Mouse (Mus musculus) forebrain, embryonic 16.5 days (tissue): ENCODE results near the gene Foxm1. TPM values are rescaled to one million over a fixed set of nuclear protein-coding genes. Genes with fewer than 3 reads are reported as not detected.

ENCODE experiments used
- ATAC-seq: fragments of 200-750 bp; cut with Nextera tagmentation; 2 replicates; pipeline ENCODE4 v1.8.0; 2017; ENCODE audit warnings: mild to moderate bottlenecking, moderate library complexity
- H3K27ac ChIP-seq: fragments of 300-500 bp; sonication (generic); 2 replicates; pipeline ENCODE4 v1.5.1; 2014; ENCODE audit warnings: low read length, control low read depth
- H3K27me3 ChIP-seq: fragments of 300-500 bp; sonication (generic); replicated peaks from 2 replicates; pipeline ENCODE4 v1.6.1; 2014; ENCODE audit warnings: low read length; ENCODE audit not compliant: control insufficient read depth, insufficient read depth
- H3K36me3 ChIP-seq: fragments of 300-500 bp; sonication (generic); 2 replicates; pipeline ENCODE4 v1.6.1; 2014; ENCODE audit not compliant: control insufficient read depth, insufficient read depth
- H3K4me1 ChIP-seq: fragments of 300-500 bp; sonication (generic); replicated peaks from 2 replicates; pipeline ENCODE4 v1.6.1; 2014; ENCODE audit warnings: low read length; ENCODE audit not compliant: control insufficient read depth, insufficient read depth
- H3K4me2 ChIP-seq: fragments of 300-500 bp; sonication (generic); 2 replicates; pipeline ENCODE4 v1.6.1; 2014; ENCODE audit warnings: mild to moderate bottlenecking, low read length, control low read depth
- H3K4me3 ChIP-seq: fragments of 300-500 bp; sonication (generic); replicated peaks from 2 replicates; pipeline ENCODE4 v1.5.1; 2014; ENCODE audit warnings: mild to moderate bottlenecking, low read length, control low read depth
- H3K9ac ChIP-seq: fragments of 300-500 bp; sonication (generic); replicated peaks from 2 replicates; pipeline ENCODE4 v1.6.1; 2014; ENCODE audit warnings: low read depth, low read length, control low read depth
- H3K9me3 ChIP-seq: fragments of 300-500 bp; sonication (generic); 2 replicates; pipeline ENCODE4 v1.6.1; 2016; ENCODE audit warnings: low read length; ENCODE audit not compliant: control insufficient read depth
- whole genome bisulfite sequencing: fragments of 180-500 bp; shearing (Covaris S2); extraction: QIAGEN DNeasy Blood & Tissue Kit; methylation state at CpG from one replicate; pipeline ENCODE4 v1.1.7; 2014; 5-methylcytosine and 5-hydroxymethylcytosine counted together
- polyA plus RNA-seq: library from polyadenylated mRNA; unstranded; fragments of >200 nt; fragmentation: Nextera tagmentation; extraction: Ambion mirVana; gene quantifications from 2 replicates; pipeline ENCODE4 v1.2.1, GENCODE M21; 2015

Gene Foxm1
- polyA plus RNA-seq, 1 experiment from 2014 or later: 19.9 TPM

DNA sequence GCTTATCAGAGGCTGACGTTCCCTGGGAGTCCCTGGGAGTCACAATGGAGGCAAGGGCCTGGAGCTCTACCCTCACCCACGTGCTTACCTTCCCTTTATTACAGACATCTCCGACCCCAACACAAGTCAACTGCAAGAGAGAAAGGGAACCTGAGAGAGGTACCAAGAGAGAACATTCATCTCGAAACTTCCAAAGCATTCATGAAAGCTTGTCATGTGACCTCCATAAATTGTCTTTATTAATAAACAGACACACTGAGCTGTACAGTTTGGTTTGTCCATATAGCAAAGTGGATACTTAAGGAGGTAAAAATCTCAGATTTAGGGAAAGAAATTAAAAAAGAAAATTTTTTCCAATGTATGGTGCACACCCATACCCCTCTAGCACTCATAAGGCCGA, 53.4 kb downstream of the Foxm1 start:
- no peaks in the 10 kb centered on the region for H3K4me1 ChIP-seq
- no peak for ATAC-seq
- peaks cover 8% of the 10 kb centered on the region; the same call in 1 of the 2 replicates for H3K36me3 ChIP-seq
- H3K27ac ChIP-seq: no peak overlapping the region
- no peaks in the 10 kb centered on the region for H3K27me3 ChIP-seq
- no peak overlapping the region for H3K4me3 ChIP-seq
- WGBS: 90% methylated on average over 5 of the region's 5 CpGs
- no peak overlapping the region for H3K9ac ChIP-seq
- H3K9me3 ChIP-seq: no peaks in the 10 kb centered on the region
- H3K4me2 ChIP-seq: no peak overlapping the region

GRCm38 (mm10) chr6:128418076-128418475, 55.3 kb downstream of the Foxm1 start:
- Histone ChIP-seq H3K4me1 (no peaks in the 10 kb centered on the region), H3K4me3 (no peak overlapping the region), H3K27ac (no peak overlapping the region), H3K9me3 (no peaks in the 10 kb centered on the region), H3K4me2 (no peak overlapping the region), H3K9ac (no peak overlapping the region), H3K27me3 (no peaks in the 10 kb centered on the region), H3K36me3 (no peaks in the 10 kb centered on the region)
- no peak for ATAC-seq
- whole genome bisulfite sequencing: 87% methylated on average over 1 of the region's 1 CpGs

- WGBS: 96% methylated on average over 2 of the region's 2 CpGs
- no peak overlapping the region for H3K4me3 ChIP-seq
- H3K4me1 ChIP-seq: peaks cover 7% of the 10 kb centered on the region
- ATAC-seq: no peak
- no peaks in the 10 kb centered on the region for H3K9me3 ChIP-seq
- H3K4me2 ChIP-seq: no peak overlapping the region
- H3K27ac ChIP-seq: no peak overlapping the region
- H3K9ac ChIP-seq: no peak overlapping the region
- no peaks in the 10 kb centered on the region for H3K27me3 ChIP-seq
- H3K36me3 ChIP-seq: no peaks in the 10 kb centered on the region
Measured at GRCm38 (mm10) chr6:128421036-128421435, 58.3 kb downstream of the Foxm1 start.

DNA sequence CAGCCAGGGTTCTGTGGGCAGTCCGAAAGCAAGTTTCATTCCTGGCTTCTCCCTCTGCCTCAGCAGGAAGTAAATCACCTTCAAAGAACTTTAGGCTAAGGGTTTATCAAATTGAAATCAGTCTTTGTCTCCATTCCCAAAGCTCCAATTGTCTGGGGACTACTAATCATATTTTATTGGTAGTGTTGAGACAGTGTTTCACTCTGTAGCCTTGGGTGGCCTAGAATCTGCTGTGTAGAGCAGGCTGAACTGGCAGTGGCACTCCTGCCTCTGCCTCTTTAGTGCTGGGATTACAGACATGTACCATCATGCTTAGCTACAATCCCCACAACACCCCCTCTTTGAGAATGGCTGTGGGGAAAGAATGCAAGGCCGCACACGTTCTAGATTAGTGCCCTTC, 58.7 kb downstream of the Foxm1 start:
- H3K4me3 ChIP-seq: no peak overlapping the region
- no peaks in the 10 kb centered on the region for H3K27me3 ChIP-seq
- no peaks in the 10 kb centered on the region for H3K9me3 ChIP-seq
- H3K4me2 ChIP-seq: no peak overlapping the region
- no peak overlapping the region for H3K27ac ChIP-seq
- no peaks in the 10 kb centered on the region for H3K36me3 ChIP-seq
- H3K4me1 ChIP-seq: peaks cover 7% of the 10 kb centered on the region
- 92% methylated on average over 3 of the region's 3 CpGs for WGBS
- ATAC-seq: no peak
- no peak overlapping the region for H3K9ac ChIP-seq

DNA sequence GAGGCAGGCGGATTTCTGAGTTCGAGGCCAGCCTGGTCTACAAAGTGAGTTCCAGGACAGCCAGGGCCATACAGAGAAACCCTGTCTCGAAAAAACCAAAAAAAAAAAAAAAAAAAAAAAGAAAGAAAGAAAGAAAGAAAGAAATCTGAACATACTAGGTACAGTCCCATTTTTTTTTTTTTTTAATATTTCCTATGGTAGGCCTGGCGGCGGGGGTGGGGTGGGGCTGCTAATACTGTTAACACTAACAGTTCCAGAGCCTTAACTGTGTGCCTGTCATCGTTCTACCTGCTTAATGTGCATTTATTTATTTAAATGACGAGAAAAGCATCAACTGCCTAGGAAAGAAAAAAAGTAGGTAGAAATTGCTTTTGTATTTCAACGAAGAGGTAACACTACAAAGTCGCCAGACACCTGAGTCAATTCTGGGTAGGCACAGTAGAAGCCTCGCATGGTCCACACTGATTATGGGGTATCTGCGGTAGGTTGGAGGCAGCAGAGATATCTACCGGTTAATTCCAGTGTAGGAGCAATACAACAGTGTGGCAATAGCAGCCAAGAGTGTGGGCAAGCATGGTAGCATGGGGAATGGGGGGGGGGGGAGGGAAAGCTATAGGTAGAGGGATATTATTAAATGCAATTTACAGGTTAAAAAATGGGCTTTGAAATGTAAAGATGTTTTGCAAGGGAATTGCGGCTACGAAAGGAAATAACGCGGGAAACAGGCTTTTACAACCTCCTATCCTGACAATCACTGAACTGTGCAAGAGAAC, 60.9 kb downstream of the Foxm1 start:
- Histone ChIP-seq H3K27ac (peak overlapping the region; percentile 98), H3K9ac (peak overlapping the region; percentile 81), H3K4me3 (peak overlapping the region; percentile 78), H3K4me1 (peaks cover 7% of the 10 kb centered on the region), H3K9me3 (no peaks in the 10 kb centered on the region), H3K4me2 (peak overlapping the region; percentile 64), H3K27me3 (no peaks in the 10 kb centered on the region), H3K36me3 (no peaks in the 10 kb centered on the region)
- 43% methylated on average over 14 of the region's 16 CpGs for WGBS
- ATAC-seq: peak; percentile 43; the same call in 1 of the 2 replicates

GRCm38 (mm10) chr6:128424269-128425019, 61.7 kb downstream of the Foxm1 start, which contains the start of gene Itfg2:
Gene Itfg2, minus strand, starts transcription at chr6:128424931.
- no peaks in the 10 kb centered on the region for H3K9me3 ChIP-seq
- peak within 1 kb of the TSS; percentile 81 for H3K9ac ChIP-seq
- H3K36me3 ChIP-seq: peaks cover 3% of the 10 kb centered on the region; the same call in 1 of the 2 replicates
- peak within 1 kb of the TSS; percentile 73 for H3K4me2 ChIP-seq
- WGBS: 0% methylated on average over 42 of the region's 42 CpGs
- H3K4me1 ChIP-seq: peaks cover 7% of the 10 kb centered on the region
- peak within 1 kb of the TSS; percentile 78 for H3K4me3 ChIP-seq
- H3K27me3 ChIP-seq: no peaks in the 10 kb centered on the region
- ATAC-seq: peak; percentile 96
- H3K27ac ChIP-seq: peak within 1 kb of the TSS; percentile 98

- ATAC-seq: no peak
- peak overlapping the region; percentile 81 for H3K9ac ChIP-seq
- H3K4me1 ChIP-seq: peaks cover 7% of the 10 kb centered on the region
- H3K4me2 ChIP-seq: peak overlapping the region; percentile 73
- 17% methylated on average over 9 of the region's 9 CpGs for WGBS
- no peaks in the 10 kb centered on the region for H3K9me3 ChIP-seq
- H3K4me3 ChIP-seq: peak overlapping the region; percentile 78
- peaks cover 7% of the 10 kb centered on the region for H3K36me3 ChIP-seq
- peak overlapping the region; percentile 98 for H3K27ac ChIP-seq
- H3K27me3 ChIP-seq: no peaks in the 10 kb centered on the region
Measured at GRCm38 (mm10) chr6:128425046-128425445, 62.3 kb downstream of the Foxm1 start.

Other genes with a start within 250 kb of the Foxm1 start
- 56.6 and 57.4 TPM in 2 replicates for gene Tspan9, start 219.4 kb upstream of the Foxm1 start, polyA plus RNA-seq
- gene Tead4, start 62.1 kb upstream of the Foxm1 start, polyA plus RNA-seq: 0.47 and 0.52 TPM in 2 replicates
- 13.2 and 17.3 TPM in 2 replicates for gene Tulp3, start 7.1 kb upstream of the Foxm1 start, polyA plus RNA-seq
- gene Rhno1, start 56 bp upstream of the Foxm1 start, polyA plus RNA-seq: 124 and 129 TPM in 2 replicates
- gene Tex52, start 12.5 kb downstream of the Foxm1 start, polyA plus RNA-seq: 0.45 and 0.85 TPM in 2 replicates
- gene Gm44596, start 12.5 kb downstream of the Foxm1 start, polyA plus RNA-seq: not detected in 2 replicates
- gene Nrip2, start 36.3 kb downstream of the Foxm1 start, polyA plus RNA-seq: 5.5 and 8.3 TPM in 2 replicates
- 37.7 and 43.0 TPM in 2 replicates for gene Itfg2, start 62.0 kb downstream of the Foxm1 start, polyA plus RNA-seq
- 428 TPM in 2 replicates for gene Fkbp4, start 75.7 kb downstream of the Foxm1 start, polyA plus RNA-seq
- not detected in 2 replicates for gene Pzp, start 163.8 kb downstream of the Foxm1 start, polyA plus RNA-seq
- 3.4 and 3.9 TPM in 2 replicates for gene A2ml1, start 218.6 kb downstream of the Foxm1 start, polyA plus RNA-seq